Mouse (Mus musculus) intestine, embryonic 15.5 days (tissue): Measurements from ENCODE around the gene Obscn. TPM values are rescaled to one million over a fixed set of nuclear protein-coding genes. Genes with fewer than 3 reads are reported as not detected.
"Not testable (repeated sequence)": the region's sequence is repeated elsewhere in the genome, so short reads cannot be mapped to it uniquely, and the experiment has no call there.

Source experiments
- ATAC-seq: fragments of 200-750 bp; cut with Nextera tagmentation; 2 replicates; pipeline ENCODE4 v1.8.0; 2017; ENCODE audit warnings: moderate TSS enrichment, moderate library complexity
- H3K27ac ChIP-seq: fragments of 300-500 bp; sonication (generic); 2 replicates; pipeline ENCODE4 v1.5.1; 2015; ENCODE audit warnings: mild to moderate bottlenecking, inconsistent platforms
- H3K27me3 ChIP-seq: fragments of 300-500 bp; sonication (generic); replicated peaks from 2 replicates; pipeline ENCODE4 v1.6.1; 2015; ENCODE audit warnings: inconsistent platforms
- H3K36me3 ChIP-seq: fragments of 300-500 bp; sonication (generic); 2 replicates; pipeline ENCODE4 v1.6.1; 2015; ENCODE audit warnings: inconsistent platforms
- H3K4me1 ChIP-seq: fragments of 300-500 bp; sonication (generic); replicated peaks from 2 replicates; pipeline ENCODE4 v1.6.1; 2015; ENCODE audit warnings: inconsistent platforms
- H3K4me2 ChIP-seq: fragments of 300-500 bp; sonication (generic); replicated peaks from 2 replicates; pipeline ENCODE4 v1.6.1; 2015; ENCODE audit warnings: mild to moderate bottlenecking, inconsistent platforms
- H3K4me3 ChIP-seq: fragments of 300-500 bp; sonication (generic); replicated peaks from 2 replicates; pipeline ENCODE4 v1.5.1; 2015; ENCODE audit warnings: inconsistent platforms
- H3K9ac ChIP-seq: fragments of 300-500 bp; sonication (generic); 2 replicates; pipeline ENCODE4 v1.6.1; 2015; ENCODE audit warnings: inconsistent platforms
- H3K9me3 ChIP-seq: fragments of 300-500 bp; sonication (generic); 2 replicates; pipeline ENCODE4 v1.6.1; 2016; ENCODE audit warnings: inconsistent platforms
- WGBS: fragments of 180-500 bp; shearing (Covaris S2); methylation state at CpG from one replicate; pipeline ENCODE4 v1.1.7; 2015; 5-methylcytosine and 5-hydroxymethylcytosine counted together
- polyA plus RNA-seq: library from polyadenylated mRNA; unstranded; fragments of >200 nt; fragmentation: Nextera tagmentation; extraction: Ambion mirVana; gene quantifications from 2 replicates; pipeline ENCODE4 v1.2.1, GENCODE M21; 2015

The Obscn gene
- polyA plus RNA-seq, 1 experiment from 2014 or later = 1.3 TPM

DNA sequence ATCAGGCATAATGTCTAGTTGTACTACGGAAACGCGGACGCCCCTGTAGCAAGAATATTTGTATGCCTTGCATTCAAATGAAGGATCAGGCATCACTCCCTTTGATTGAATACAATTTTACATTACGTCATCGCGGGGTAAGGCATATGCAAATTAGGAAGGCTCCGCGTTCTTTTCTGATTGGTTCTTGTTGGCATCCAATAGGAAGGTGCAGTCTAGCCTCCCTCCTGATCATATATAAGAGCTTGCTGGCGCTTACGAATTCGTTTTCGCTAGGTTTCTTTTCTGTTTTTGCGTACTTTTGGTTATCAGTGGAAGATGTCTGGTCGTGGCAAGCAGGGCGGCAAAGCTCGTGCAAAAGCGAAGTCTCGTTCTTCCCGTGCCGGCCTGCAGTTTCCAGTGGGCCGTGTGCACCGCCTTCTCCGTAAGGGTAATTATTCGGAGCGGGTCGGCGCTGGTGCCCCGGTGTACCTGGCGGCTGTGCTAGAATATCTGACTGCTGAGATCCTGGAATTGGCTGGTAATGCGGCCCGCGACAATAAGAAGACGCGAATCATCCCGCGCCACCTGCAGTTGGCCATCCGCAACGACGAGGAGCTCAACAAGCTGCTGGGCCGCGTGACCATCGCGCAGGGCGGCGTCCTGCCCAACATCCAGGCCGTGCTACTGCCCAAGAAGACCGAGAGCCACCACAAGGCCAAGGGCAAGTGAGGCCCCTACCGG lies 181.6 kb downstream of the Obscn start, which contains the start of the genes Hist3h2a and Trim17:
TSS of gene Hist3h2a (plus strand) at position 266 of the 723 bp plus-strand sequence.
TSS of gene Trim17 (plus strand) at position 266 of the 723 bp plus-strand sequence.
- peaks cover 25% of the 10 kb centered on the region for H3K4me1 ChIP-seq
- peak within 1 kb of the TSS; percentile 88 for H3K4me2 ChIP-seq
- H3K27me3 ChIP-seq = no peaks in the 10 kb centered on the region
- ATAC-seq = peak; percentile 95
- peak within 1 kb of the TSS; percentile 95 for H3K9ac ChIP-seq
- no peaks in the 10 kb centered on the region for H3K9me3 ChIP-seq
- H3K4me3 ChIP-seq = peak within 1 kb of the TSS; percentile 82
- H3K27ac ChIP-seq = peak within 1 kb of the TSS; percentile 100
- H3K36me3 ChIP-seq = no peaks in the 10 kb centered on the region
- WGBS = under 1% methylated on average over 49 of the region's 49 CpGs

GRCm38 (mm10) chr11:58954170-58954419 lies 182.1 kb downstream of the Obscn start:
- H3K27ac ChIP-seq = peak overlapping the region; percentile 91
- H3K27me3 ChIP-seq, H3K9me3 ChIP-seq, H3K36me3 ChIP-seq, ATAC-seq: not testable (repeated sequence)
- H3K4me2 ChIP-seq = peak overlapping the region; percentile 88
- WGBS = 0% methylated on average over 17 of the region's 17 CpGs
- peak overlapping the region; percentile 82 for H3K4me3 ChIP-seq
- peak overlapping the region; percentile 65 for H3K9ac ChIP-seq
- peaks cover 24% of the 10 kb centered on the region for H3K4me1 ChIP-seq

GRCm38 (mm10) chr11:58953351-58954169 lies 182.6 kb downstream of the Obscn start:
- H3K27ac ChIP-seq = peak overlapping the region; percentile 91
- H3K4me1 ChIP-seq = peaks cover 24% of the 10 kb centered on the region
- H3K27me3 ChIP-seq = no peaks in the 10 kb centered on the region
- H3K9me3 ChIP-seq = no peaks in the 10 kb centered on the region
- peak overlapping the region; percentile 88 for H3K4me2 ChIP-seq
- WGBS = under 1% methylated on average over 33 of the region's 33 CpGs
- no peaks in the 10 kb centered on the region for H3K36me3 ChIP-seq
- peak; percentile 32 for ATAC-seq
- H3K9ac ChIP-seq = peak overlapping the region; percentile 65
- H3K4me3 ChIP-seq = peak overlapping the region; percentile 82

DNA sequence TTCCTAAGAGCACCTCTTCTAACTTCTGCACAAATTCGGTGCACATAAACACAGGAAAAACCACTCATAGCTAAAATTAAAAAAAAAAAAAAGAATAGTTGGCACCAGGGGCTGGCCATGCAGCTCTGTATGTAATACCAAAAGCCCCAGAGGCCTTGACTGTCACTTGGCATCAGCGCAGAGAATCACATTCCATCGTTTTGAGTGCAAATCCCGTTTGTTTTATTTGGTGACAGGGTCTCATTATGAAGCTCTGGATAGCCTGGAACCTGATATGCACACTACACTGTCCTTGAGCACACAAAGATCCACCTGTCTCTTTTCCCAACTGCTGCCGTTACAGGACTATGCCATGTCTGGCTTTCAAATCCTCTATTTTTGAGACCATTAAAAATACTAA lies 185.0 kb downstream of the Obscn start:
- Histone ChIP-seq H3K27ac (no peak overlapping the region), H3K4me2 (no peak overlapping the region), H3K9me3 (no peaks in the 10 kb centered on the region), H3K36me3 (no peaks in the 10 kb centered on the region), H3K4me1 (peaks cover 10% of the 10 kb centered on the region), H3K27me3 (no peaks in the 10 kb centered on the region), H3K9ac (no peak overlapping the region), H3K4me3 (no peak overlapping the region)
- WGBS = 75% methylated on average over 5 of the region's 5 CpGs
- ATAC-seq = no peak

- Histone ChIP-seq H3K27me3 (no peaks in the 10 kb centered on the region), H3K4me1 (peaks cover 10% of the 10 kb centered on the region), H3K36me3 (no peaks in the 10 kb centered on the region), H3K27ac (peak overlapping the region; percentile 85), H3K9me3 (no peaks in the 10 kb centered on the region), H3K4me2 (peak overlapping the region; percentile 76), H3K9ac (peak overlapping the region; percentile 56), H3K4me3 (peak overlapping the region; percentile 48)
- peak; percentile 29; the same call in 1 of the 2 replicates for ATAC-seq
- WGBS = 10% methylated on average over 20 of the region's 20 CpGs
These were observed 186.4 kb downstream of the Obscn start for GRCm38 (mm10) chr11:58949480-58950431.

- peaks cover 10% of the 10 kb centered on the region for H3K4me1 ChIP-seq
- peak within 1 kb of the TSS; percentile 48 for H3K4me3 ChIP-seq
- peak; percentile 92 for ATAC-seq
- peak within 1 kb of the TSS; percentile 76 for H3K4me2 ChIP-seq
- H3K27ac ChIP-seq = peak within 1 kb of the TSS; percentile 85
- peak within 1 kb of the TSS; percentile 56 for H3K9ac ChIP-seq
- H3K27me3 ChIP-seq = no peaks in the 10 kb centered on the region
- no peaks in the 10 kb centered on the region for H3K36me3 ChIP-seq
- H3K9me3 ChIP-seq = no peaks in the 10 kb centered on the region
- under 1% methylated on average over 48 of the region's 48 CpGs for WGBS
These were observed 187.4 kb downstream of the Obscn start, which contains the start of gene Hist3h2ba for GRCm38 (mm10) chr11:58948542-58949479. TSS of gene Hist3h2ba (plus strand) at chr11:58948920.

DNA sequence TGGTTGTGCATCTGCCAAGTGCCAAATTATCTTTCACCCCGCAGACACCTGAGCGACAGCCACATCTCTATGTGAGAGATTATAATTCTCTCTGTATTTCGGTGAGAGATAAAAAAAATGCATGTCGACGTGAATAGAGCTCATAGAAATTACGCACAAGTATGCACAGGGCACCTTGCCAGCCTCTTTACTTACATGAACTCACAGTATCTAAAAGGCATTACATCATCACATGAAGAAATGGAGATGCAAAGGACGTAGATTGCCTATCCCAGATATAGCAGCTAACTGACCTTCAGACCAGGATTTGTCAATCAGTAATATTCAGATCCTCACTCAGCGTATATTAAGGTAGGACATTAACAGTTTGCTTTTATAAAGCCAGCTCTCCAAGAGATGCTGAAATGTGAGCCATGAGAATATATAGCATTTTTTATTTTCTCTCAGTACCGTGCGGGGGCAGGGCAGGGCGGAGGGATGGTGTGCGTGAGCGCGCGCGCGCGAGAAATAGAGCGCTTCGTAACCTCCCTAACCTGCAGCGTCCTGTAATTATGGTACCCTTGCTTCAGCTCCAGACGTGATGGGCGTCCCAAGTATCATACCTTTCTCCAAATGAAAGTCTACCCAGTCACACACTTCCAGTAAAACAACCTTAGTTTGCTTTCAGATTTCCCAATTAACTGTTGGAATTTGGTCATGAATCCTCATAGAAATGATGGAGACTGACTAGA lies 188.2 kb downstream of the Obscn start:
- WGBS = 13% methylated on average over 23 of the region's 23 CpGs
- no peaks in the 10 kb centered on the region for H3K9me3 ChIP-seq
- 0 out of 2 replicates have a peak overlapping the region, but pooled peaks have one; percentile 6 for H3K9ac ChIP-seq
- ATAC-seq = peak; percentile 65
- peak overlapping the region; percentile 48 for H3K4me3 ChIP-seq
- peaks cover 4% of the 10 kb centered on the region; the same call in 1 of the 2 replicates for H3K4me1 ChIP-seq
- peak overlapping the region; percentile 75 for H3K27ac ChIP-seq
- no peaks in the 10 kb centered on the region for H3K36me3 ChIP-seq
- H3K4me2 ChIP-seq = peak overlapping the region; percentile 76
- H3K27me3 ChIP-seq = no peaks in the 10 kb centered on the region

DNA sequence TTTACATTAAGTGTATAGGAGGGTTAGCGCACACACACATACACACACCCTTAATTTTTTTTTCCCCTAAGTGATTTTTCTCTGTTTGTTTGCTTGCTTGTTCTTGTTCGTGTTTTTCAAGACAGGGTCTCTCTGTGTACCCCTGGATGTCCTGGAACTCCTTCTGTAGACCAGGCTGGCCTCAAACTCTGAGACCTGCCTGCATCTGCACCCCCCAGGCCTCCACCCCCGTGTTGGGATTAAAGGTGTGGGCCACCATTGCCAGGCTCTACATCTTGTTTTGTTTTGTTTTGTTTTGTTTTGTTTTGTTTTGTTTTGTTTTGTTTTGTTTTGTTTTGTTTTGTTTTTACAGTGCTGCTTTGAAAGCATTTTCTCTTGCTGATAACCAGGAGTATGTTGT lies 188.9 kb downstream of the Obscn start:
- no peak overlapping the region for H3K4me3 ChIP-seq
- H3K27ac ChIP-seq = no peak overlapping the region
- H3K9ac ChIP-seq = no peak overlapping the region
- H3K4me2 ChIP-seq = no peak overlapping the region; the same call in 1 of the 2 replicates
- no peak for ATAC-seq
- H3K27me3 ChIP-seq = no peaks in the 10 kb centered on the region
- H3K36me3 ChIP-seq = no peaks in the 10 kb centered on the region
- H3K4me1 ChIP-seq = peaks cover 4% of the 10 kb centered on the region; the same call in 1 of the 2 replicates
- WGBS = 78% methylated on average over 3 of the region's 3 CpGs
- H3K9me3 ChIP-seq = no peaks in the 10 kb centered on the region
